Mouse (Mus musculus) brain, embryonic 14.5 days (tissue): ENCODE results near the gene Zfhx3.

Experiments
- CTCF ChIP-seq: fragments of 200-500 bp; IDR thresholded peaks from 2 replicates; pipeline ENCODE4 v1.5.1; 2012; ENCODE audit warnings: inconsistent platforms, mild to moderate bottlenecking, moderate library complexity, borderline replicate concordance; ENCODE audit not compliant: insufficient read depth, insufficient read length; ENCODE audit errors: extremely low read depth
- POLR2A ChIP-seq: fragments of 200-500 bp; IDR thresholded peaks from 2 replicates; pipeline ENCODE4 v1.6.1; 2012; ENCODE audit warnings: mild to moderate bottlenecking, inconsistent platforms, borderline replicate concordance; ENCODE audit not compliant: poor library complexity, insufficient read depth, insufficient read length, severe bottlenecking; ENCODE audit errors: extremely low read depth

DNA sequence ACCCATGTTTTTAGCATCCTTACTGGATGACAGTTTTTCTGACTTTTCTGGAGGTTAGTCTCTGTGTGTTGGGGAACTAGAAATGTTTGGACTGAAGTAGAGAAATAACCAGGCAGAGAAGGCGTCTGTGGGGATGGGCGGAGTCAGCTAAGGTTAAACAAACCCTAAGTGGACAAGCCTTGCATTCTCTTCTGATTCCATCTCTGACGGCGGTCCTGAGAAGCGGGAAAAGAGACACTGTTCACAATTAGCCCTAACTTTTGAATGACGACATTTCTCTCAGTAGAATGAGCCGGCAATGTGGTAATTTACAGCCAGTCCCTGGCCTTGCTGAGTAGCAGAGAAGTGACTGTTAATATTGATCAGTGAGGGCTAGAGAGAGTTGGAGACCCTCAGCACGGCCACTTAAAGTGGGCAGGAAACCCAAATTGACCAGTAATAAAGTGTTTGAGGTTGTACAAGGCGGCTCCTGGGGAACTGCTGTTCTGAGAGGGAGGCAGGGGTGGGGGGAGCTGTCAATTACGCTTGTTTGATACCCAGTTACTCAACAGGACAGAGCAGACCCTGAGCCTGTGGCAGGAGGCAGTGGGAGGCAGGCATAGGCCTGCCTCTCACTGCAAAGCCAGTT is 162.1 kb downstream of the Zfhx3 start:
- no peak for TF ChIP-seq CTCF
- no peak for TF ChIP-seq POLR2A
